ENCODE assay signal across 10 mouse cellular contexts in the genomic region with DNA sequence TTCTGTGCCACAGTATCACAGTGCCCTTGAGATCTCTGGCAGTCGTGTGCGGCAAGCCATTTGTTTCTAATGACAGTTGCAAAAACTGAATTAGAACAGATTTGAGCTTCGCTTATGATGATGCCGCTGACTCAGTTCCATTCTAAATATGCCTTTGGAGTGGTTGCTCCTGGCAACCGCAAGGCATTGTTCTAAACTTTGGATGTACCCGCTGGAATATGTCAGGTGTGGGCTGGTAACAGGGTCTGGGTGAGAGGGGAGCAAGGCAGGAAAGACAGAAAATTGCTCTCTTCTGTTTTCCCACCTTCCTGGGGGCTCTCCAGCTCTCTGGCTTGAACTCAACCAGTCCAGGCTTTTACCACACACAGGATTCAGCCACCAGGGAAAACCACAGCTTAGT. TPM values are rescaled to one million over a fixed set of nuclear protein-coding genes. Genes with fewer than 3 reads are reported as not detected.
DNase-seq lines count a peak whose midpoint lies in the region.
"Had no signal": no experiment of that assay in that cellular context is flagged by ENCODE, and none has a peak within 500 bp of the region (broad histone marks: within the 10 kb centered on the region; RNA-seq: fewer than 3 reads in every experiment).

No protein-coding gene starts in this region.

- intact Hi-C loops in left cerebral cortex, postnatal 4 days (cut with DNase I), result no loop called here

- DNase-seq in left cerebral cortex, adult 11 months (ENCODE audit: low spot score), result peak; percentile 48
- no peak for DNase-seq in left cerebral cortex, postnatal 4 days
- peak; percentile 69 for DNase-seq in layer of hippocampus, adult 11-12 months (ENCODE audit: low spot score)
- peak; percentile 69 to 72 for DNase-seq in layer of hippocampus, postnatal 36 days
- DNase-seq in right cerebral cortex, postnatal 25 days, result peak; percentile 67
- no peak for DNase-seq in urinary bladder, adult 18-20 months (ENCODE audit: low spot score in 2 of 2)
- no peak for DNase-seq in heart, adult 9 months (ENCODE audit: low spot score in 2 of 2)
- DNase-seq: gastrocnemius, postnatal 10 days; kidney, postnatal 10 days; thymus, adult 2 months had no signal

RNA-seq across cellular contexts. Expression of a gene that starts 9.7 kb away (rescaled TPM):
- 1 to 10 TPM; 1.1 to 2.0 TPM for total RNA-seq in left cerebral cortex, postnatal 4 days (2021)
- total RNA-seq in layer of hippocampus, postnatal 36 days (2021), result 1 to 10 TPM; 2.2 to 3.5 TPM

RNA-seq across cellular contexts. Expression of a gene that starts 39.9 kb away (rescaled TPM):
- 100 to 1,000 TPM; 132 to 138 TPM for total RNA-seq in left cerebral cortex, postnatal 4 days (2021)
- total RNA-seq in layer of hippocampus, postnatal 36 days (2021), result 100 to 1,000 TPM; 104 to 118 TPM

RNA-seq across cellular contexts. Expression of a gene that starts 57.5 kb away (rescaled TPM):
- total RNA-seq in left cerebral cortex, postnatal 4 days (2021), result 10 to 100 TPM; 79.4 to 83.8 TPM
- total RNA-seq in layer of hippocampus, postnatal 36 days (2021), result 10 to 100 TPM; 60.0 to 66.0 TPM

Comparison
In these comparisons a context has a peak if more than half of its experiments do, and no peak if none do; other contexts are left out.
1. DNase-seq: peak in left cerebral cortex, adult 11 months (single experiment), layer of hippocampus, adult 11-12 months (single experiment), layer of hippocampus, postnatal 36 days (2 of 2) and right cerebral cortex, postnatal 25 days (single experiment); none in left cerebral cortex, postnatal 4 days (single experiment), urinary bladder, adult 18-20 months (0 of 2) and heart, adult 9 months (0 of 2).